Mouse (Mus musculus) megakaryocyte, embryonic 14.5 days (primary cell): ENCODE results near the gene Mfn1. TPM values are rescaled to one million over a fixed set of nuclear protein-coding genes. Genes with fewer than 3 reads are reported as not detected.

Source experiments
- H3K27me3 ChIP-seq: replicated peaks from 2 replicates; pipeline ENCODE3; 2012; ENCODE audit warnings: inconsistent platforms
- H3K36me3 ChIP-seq: replicated peaks from 2 replicates; pipeline ENCODE3; 2012; ENCODE audit warnings: low read length, inconsistent platforms, mixed read lengths
- H3K4me1 ChIP-seq: 2 replicates; pipeline ENCODE4 v1.6.1; 2012; ENCODE audit warnings: inconsistent platforms
- H3K4me3 ChIP-seq: replicated peaks from 2 replicates; pipeline ENCODE3; 2012; ENCODE audit warnings: moderate library complexity, mild to moderate bottlenecking, inconsistent platforms
- H3K9me3 ChIP-seq: 2 replicates; pipeline ENCODE4 v1.6.1; 2012; ENCODE audit warnings: inconsistent platforms
- FLI1 ChIP-seq: IDR thresholded peaks from 2 replicates; pipeline ENCODE4 v1.6.1; 2012; ENCODE audit warnings: low read length, inconsistent platforms, mixed read lengths
- GATA1 ChIP-seq: IDR thresholded peaks from 3 replicates; pipeline ENCODE4 v1.6.1; 2012; ENCODE audit warnings: mixed read lengths, low read length, inconsistent platforms, borderline replicate concordance
- polyA plus RNA-seq: library from polyadenylated mRNA; stranded (reverse); fragments of >175 nt; gene quantifications from 2 replicates; pipeline ENCODE4 v1.2.3, GENCODE M21; 2012; ENCODE audit warnings: low replicate concordance; ENCODE audit not compliant: insufficient read depth

The Mfn1 gene
- polyA plus RNA-seq, 1 experiment, result 2.7 TPM

GRCm38 (mm10) chr3:32495088-32495770 lies 34.0 kb upstream of the Mfn1 start:
- TF ChIP-seq GATA1, result no peak
- TF ChIP-seq FLI1, result no peak
- H3K36me3 ChIP-seq, result no peaks in the 10 kb centered on the region
- peaks cover 5% of the 10 kb centered on the region for H3K9me3 ChIP-seq
- H3K4me3 ChIP-seq, result no peak overlapping the region
- no peaks in the 10 kb centered on the region; the same call in 1 of the 2 replicates for H3K4me1 ChIP-seq
- H3K27me3 ChIP-seq, result peaks cover 15% of the 10 kb centered on the region

GRCm38 (mm10) chr3:32495856-32496710 lies 33.2 kb upstream of the Mfn1 start:
- peaks cover 16% of the 10 kb centered on the region for H3K27me3 ChIP-seq
- no peaks in the 10 kb centered on the region for H3K36me3 ChIP-seq
- TF ChIP-seq GATA1 (no peak), FLI1 (no peak)
- no peaks in the 10 kb centered on the region; the same call in 1 of the 2 replicates for H3K4me1 ChIP-seq
- H3K9me3 ChIP-seq, result peaks cover 9% of the 10 kb centered on the region
- no peak overlapping the region for H3K4me3 ChIP-seq

GRCm38 (mm10) chr3:32496711-32497070 lies 32.6 kb upstream of the Mfn1 start:
- Histone ChIP-seq H3K4me3 (no peak overlapping the region), H3K9me3 (peaks cover 9% of the 10 kb centered on the region), H3K36me3 (no peaks in the 10 kb centered on the region), H3K27me3 (peaks cover 17% of the 10 kb centered on the region), H3K4me1 (no peaks in the 10 kb centered on the region; the same call in 1 of the 2 replicates)
- TF ChIP-seq FLI1 (no peak), GATA1 (no peak)

- Histone ChIP-seq H3K4me3 (no peak overlapping the region), H3K27me3 (peaks cover 27% of the 10 kb centered on the region), H3K4me1 (no peaks in the 10 kb centered on the region), H3K36me3 (no peaks in the 10 kb centered on the region), H3K9me3 (peaks cover 9% of the 10 kb centered on the region)
- no peak for TF ChIP-seq GATA1
- no peak for TF ChIP-seq FLI1
Measured at GRCm38 (mm10) chr3:32500346-32500745, 28.9 kb upstream of the Mfn1 start.

GRCm38 (mm10) chr3:32505841-32506240 lies 23.4 kb upstream of the Mfn1 start:
- Histone ChIP-seq H3K9me3 (no peaks in the 10 kb centered on the region), H3K36me3 (no peaks in the 10 kb centered on the region), H3K27me3 (peaks cover 13% of the 10 kb centered on the region), H3K4me3 (no peak overlapping the region), H3K4me1 (peaks cover 17% of the 10 kb centered on the region)
- no peak for TF ChIP-seq FLI1
- no peak for TF ChIP-seq GATA1

- peaks cover 12% of the 10 kb centered on the region for H3K27me3 ChIP-seq
- TF ChIP-seq GATA1 (no peak), FLI1 (no peak)
- no peak overlapping the region for H3K4me3 ChIP-seq
- no peaks in the 10 kb centered on the region for H3K9me3 ChIP-seq
- H3K4me1 ChIP-seq, result peaks cover 21% of the 10 kb centered on the region
- H3K36me3 ChIP-seq, result no peaks in the 10 kb centered on the region
Measured at GRCm38 (mm10) chr3:32506366-32507225, 22.7 kb upstream of the Mfn1 start.

- TF ChIP-seq FLI1 (no peak), GATA1 (no peak)
- Histone ChIP-seq H3K27me3 (peaks cover 4% of the 10 kb centered on the region), H3K9me3 (no peaks in the 10 kb centered on the region), H3K4me3 (peak overlapping the region; percentile 89), H3K36me3 (peaks cover 11% of the 10 kb centered on the region), H3K4me1 (peaks cover 40% of the 10 kb centered on the region)
Measured at GRCm38 (mm10) chr3:32508666-32509324, 20.5 kb upstream of the Mfn1 start.

- TF ChIP-seq FLI1 (no peak), GATA1 (no peak)
- Histone ChIP-seq H3K27me3 (peaks cover 2% of the 10 kb centered on the region), H3K9me3 (no peaks in the 10 kb centered on the region), H3K36me3 (peaks cover 18% of the 10 kb centered on the region), H3K4me3 (peak within 1 kb of the TSS; percentile 95), H3K4me1 (peaks cover 40% of the 10 kb centered on the region)
Measured at GRCm38 (mm10) chr3:32509496-32510374, 19.5 kb upstream of the Mfn1 start, which contains the start of gene Zfp639. Gene Zfp639, plus strand, starts transcription at chr3:32510259.
